Mouse (Mus musculus): ENCODE data around the gene Foxp4. TPM values are rescaled to one million over a fixed set of nuclear protein-coding genes. Genes with fewer than 3 reads are reported as not detected.

Foxp4 gene
- polyA plus RNA-seq (2012; rRNA removed), result 104 and 165 TPM in 2 replicates
- 38.6 and 46.0 TPM in 2 replicates for polyA plus RNA-seq (2014; fragmentation: Nextera tagmentation; extraction: Ambion mirVana)

GRCm38 (mm10) chr17:47924383-47925339 lies at the start of gene Foxp4:
TSS of gene Foxp4 (minus strand) at chr17:47924645.
- peak within 1 kb of the TSS; percentile 88 for H3K4me2 ChIP-seq (replicated peaks; ENCODE audit: low read depth, low read length, severe bottlenecking)
- no peaks in the 10 kb centered on the region for H3K27me3 ChIP-seq (ENCODE audit: control insufficient read depth, insufficient read depth, low read length)
- DNase-seq (ENCODE audit: low spot score) (peak; percentile 97), ATAC-seq (ENCODE audit: low FRiP score, low read depth) (peak; percentile 91)
- H3K27ac ChIP-seq (replicated peaks; ENCODE audit: low read depth, low read length), result peak within 1 kb of the TSS; percentile 87
- H3K9ac ChIP-seq (ENCODE audit: low read depth, low read length, severe bottlenecking), result peak within 1 kb of the TSS; percentile 96
- H3K9me3 ChIP-seq (ENCODE audit: control insufficient read depth, low read length), result no peaks in the 10 kb centered on the region
- whole genome bisulfite sequencing, result under 1% methylated on average over 71 of the region's 91 CpGs
- peaks cover 27% of the 10 kb centered on the region for H3K4me1 ChIP-seq (ENCODE audit: control insufficient read depth, insufficient read depth, low read length)
- TF ChIP-seq POLR2A (IDR thresholded peaks at IDR 0.05; ENCODE audit: borderline replicate concordance, extremely low read depth, insufficient read depth, insufficient read length), result peak; percentile 51; the same call in 1 of the 2 replicates
- H3K36me3 ChIP-seq (ENCODE audit: control insufficient read depth, insufficient read depth, low read length), result peaks cover under 1% of the 10 kb centered on the region; the same call in 1 of the 2 replicates
- H3K4me3 ChIP-seq (replicated peaks; ENCODE audit: low read length), result peak within 1 kb of the TSS; percentile 98

- peaks cover 37% of the 10 kb centered on the region for H3K4me1 ChIP-seq (ENCODE audit: control insufficient read depth, insufficient read depth, low read length)
These were observed 49.4 kb upstream of the Foxp4 start for GRCm38 (mm10) chr17:47973563-47974472.

GRCm38 (mm10) chr17:47965885-47966505 lies 41.5 kb upstream of the Foxp4 start:
- ATAC-seq (ENCODE audit: low FRiP score, low read depth) (peak; percentile 24; the same call in 1 of the 2 replicates), DNase-seq (ENCODE audit: low spot score) (no peak)
- Histone ChIP-seq H3K4me1 (ENCODE audit: control insufficient read depth, insufficient read depth, low read length) (peaks cover 7% of the 10 kb centered on the region), H3K9me3 (ENCODE audit: control insufficient read depth, low read length) (no peaks in the 10 kb centered on the region), H3K9ac (ENCODE audit: low read depth, low read length, severe bottlenecking) (peak overlapping the region; percentile 45; the same call in 1 of the 2 replicates), H3K27ac (replicated peaks; ENCODE audit: low read depth, low read length) (0 out of 2 replicates have a peak overlapping the region, but pooled peaks have one; percentile 33), H3K4me2 (replicated peaks; ENCODE audit: low read depth, low read length, severe bottlenecking) (no peak overlapping the region), H3K36me3 (ENCODE audit: control insufficient read depth, insufficient read depth, low read length) (no peaks in the 10 kb centered on the region), H3K4me3 (replicated peaks; ENCODE audit: low read length) (no peak overlapping the region), H3K27me3 (ENCODE audit: control insufficient read depth, insufficient read depth, low read length) (no peaks in the 10 kb centered on the region)
- no peak for TF ChIP-seq POLR2A (IDR thresholded peaks at IDR 0.05; ENCODE audit: borderline replicate concordance, extremely low read depth, insufficient read depth, insufficient read length)
- WGBS, result 3% methylated on average over 5 of the region's 12 CpGs

More at GRCm38 (mm10) chr17:47973563-47974472, 49.4 kb upstream of the Foxp4 start:
- ATAC-seq (ENCODE audit: low FRiP score, low read depth), result peak; percentile 72
- H3K27me3 ChIP-seq (ENCODE audit: control insufficient read depth, insufficient read depth, low read length), result no peaks in the 10 kb centered on the region
- H3K4me3 ChIP-seq (replicated peaks; ENCODE audit: low read length), result peak overlapping the region; percentile 31
- H3K9ac ChIP-seq (ENCODE audit: low read depth, low read length, severe bottlenecking), result peak overlapping the region; percentile 42
- peak overlapping the region; percentile 72 for H3K4me2 ChIP-seq (replicated peaks; ENCODE audit: low read depth, low read length, severe bottlenecking)
- peak; percentile 85 for DNase-seq (ENCODE audit: low spot score)
- H3K36me3 ChIP-seq (ENCODE audit: control insufficient read depth, insufficient read depth, low read length), result no peaks in the 10 kb centered on the region
- H3K27ac ChIP-seq (replicated peaks; ENCODE audit: low read depth, low read length), result peak overlapping the region; percentile 88
- TF ChIP-seq POLR2A (IDR thresholded peaks at IDR 0.05; ENCODE audit: borderline replicate concordance, extremely low read depth, insufficient read depth, insufficient read length), result no peak
- WGBS, result 8% methylated on average over 58 of the region's 61 CpGs
- H3K9me3 ChIP-seq (ENCODE audit: control insufficient read depth, low read length), result no peaks in the 10 kb centered on the region

DNA sequence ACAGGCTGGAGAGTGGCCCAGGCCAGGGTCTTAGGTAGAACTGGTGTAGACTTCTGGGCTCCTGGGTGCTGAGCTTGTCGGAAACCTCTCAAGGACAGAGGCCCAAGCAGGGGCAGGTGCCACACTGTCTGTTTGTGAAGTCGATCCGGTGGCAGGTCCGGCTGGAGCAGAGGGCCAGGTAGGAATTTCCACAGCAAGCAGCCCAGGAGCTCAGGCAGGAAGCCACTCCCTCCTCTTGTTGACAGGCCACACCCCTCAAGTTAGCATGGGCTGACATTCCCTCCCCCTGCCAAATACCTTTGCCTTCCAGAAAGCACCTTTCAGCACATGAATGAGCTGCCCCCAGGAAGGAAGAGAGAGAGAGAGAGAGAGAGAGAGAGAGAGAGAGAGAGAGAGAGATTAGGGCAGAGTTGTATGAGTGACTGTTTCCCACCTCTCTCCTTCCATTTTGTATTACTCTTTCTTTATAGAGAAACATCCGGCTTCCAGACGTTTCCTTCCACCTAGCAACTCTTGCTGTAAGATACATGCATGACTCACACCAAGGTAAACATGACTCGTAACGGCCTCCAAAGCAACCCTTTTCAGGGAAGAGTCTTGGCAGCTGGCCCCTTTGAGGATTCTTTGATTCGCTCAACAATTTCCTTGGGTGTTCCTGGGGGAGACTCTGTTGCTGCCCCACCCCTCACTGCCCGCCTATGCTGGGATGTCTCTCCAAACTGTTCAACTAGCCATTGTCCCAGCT lies 33.8 kb upstream of the Foxp4 start:
- 40% methylated on average over 10 of the region's 10 CpGs for WGBS
- Histone ChIP-seq H3K9me3 (ENCODE audit: control insufficient read depth, low read length) (no peaks in the 10 kb centered on the region), H3K4me3 (replicated peaks; ENCODE audit: low read length) (no peak overlapping the region), H3K4me1 (ENCODE audit: control insufficient read depth, insufficient read depth, low read length) (peaks cover 5% of the 10 kb centered on the region; the same call in 1 of the 2 replicates), H3K27ac (replicated peaks; ENCODE audit: low read depth, low read length) (no peak overlapping the region), H3K9ac (ENCODE audit: low read depth, low read length, severe bottlenecking) (no peak overlapping the region), H3K36me3 (ENCODE audit: control insufficient read depth, insufficient read depth, low read length) (no peaks in the 10 kb centered on the region), H3K27me3 (ENCODE audit: control insufficient read depth, insufficient read depth, low read length) (no peaks in the 10 kb centered on the region), H3K4me2 (replicated peaks; ENCODE audit: low read depth, low read length, severe bottlenecking) (no peak overlapping the region)
- ATAC-seq (ENCODE audit: low FRiP score, low read depth), result no peak
- no peak for TF ChIP-seq POLR2A (IDR thresholded peaks at IDR 0.05; ENCODE audit: borderline replicate concordance, extremely low read depth, insufficient read depth, insufficient read length)
- DNase-seq (ENCODE audit: low spot score), result peak; percentile 29
